Mouse (Mus musculus) midbrain, embryonic 15.5 days (tissue): ENCODE results near the gene Lcp2. TPM values are rescaled to one million over a fixed set of nuclear protein-coding genes. Genes with fewer than 3 reads are reported as not detected.

Experiments
- ATAC-seq: fragments of 200-750 bp; cut with Nextera tagmentation; replicated peaks from 2 replicates; pipeline ENCODE4 v1.8.0; 2017; ENCODE audit warnings: moderate TSS enrichment
- H3K27ac ChIP-seq: fragments of 300-500 bp; sonication (generic); 2 replicates; pipeline ENCODE4 v1.5.1; 2015; ENCODE audit warnings: mild to moderate bottlenecking, inconsistent platforms
- H3K27me3 ChIP-seq: fragments of 300-500 bp; sonication (generic); replicated peaks from 2 replicates; pipeline ENCODE4 v1.6.1; 2015; ENCODE audit warnings: inconsistent platforms
- H3K36me3 ChIP-seq: fragments of 300-500 bp; sonication (generic); replicated peaks from 2 replicates; pipeline ENCODE4 v1.6.1; 2015; ENCODE audit warnings: inconsistent platforms
- H3K4me1 ChIP-seq: fragments of 300-500 bp; sonication (generic); 2 replicates; pipeline ENCODE4 v1.6.1; 2015; ENCODE audit warnings: inconsistent platforms
- H3K4me2 ChIP-seq: fragments of 300-500 bp; sonication (generic); 2 replicates; pipeline ENCODE4 v1.6.1; 2015; ENCODE audit warnings: inconsistent platforms, mild to moderate bottlenecking, moderate library complexity
- H3K4me3 ChIP-seq: fragments of 300-500 bp; sonication (generic); 2 replicates; pipeline ENCODE4 v1.5.1; 2015; ENCODE audit warnings: mild to moderate bottlenecking, inconsistent platforms
- H3K9ac ChIP-seq: fragments of 300-500 bp; sonication (generic); 2 replicates; pipeline ENCODE4 v1.6.1; 2015; ENCODE audit warnings: mild to moderate bottlenecking, inconsistent platforms
- H3K9me3 ChIP-seq: fragments of 300-500 bp; sonication (generic); 2 replicates; pipeline ENCODE4 v1.6.1; 2016; ENCODE audit warnings: inconsistent platforms
- WGBS: fragments of 180-500 bp; shearing (Covaris S2); methylation state at CpG from one replicate; pipeline ENCODE4 v1.1.7; 2015; ENCODE audit warnings: mixed read lengths; 5-methylcytosine and 5-hydroxymethylcytosine counted together
- polyA plus RNA-seq: library from polyadenylated mRNA; unstranded; fragments of >200 nt; fragmentation: Nextera tagmentation; extraction: Ambion mirVana; gene quantifications from 2 replicates; pipeline ENCODE4 v1.2.1, GENCODE M21; 2015

Gene Lcp2
- polyA plus RNA-seq, 1 experiment from 2014 or later, result 4.0 TPM

DNA sequence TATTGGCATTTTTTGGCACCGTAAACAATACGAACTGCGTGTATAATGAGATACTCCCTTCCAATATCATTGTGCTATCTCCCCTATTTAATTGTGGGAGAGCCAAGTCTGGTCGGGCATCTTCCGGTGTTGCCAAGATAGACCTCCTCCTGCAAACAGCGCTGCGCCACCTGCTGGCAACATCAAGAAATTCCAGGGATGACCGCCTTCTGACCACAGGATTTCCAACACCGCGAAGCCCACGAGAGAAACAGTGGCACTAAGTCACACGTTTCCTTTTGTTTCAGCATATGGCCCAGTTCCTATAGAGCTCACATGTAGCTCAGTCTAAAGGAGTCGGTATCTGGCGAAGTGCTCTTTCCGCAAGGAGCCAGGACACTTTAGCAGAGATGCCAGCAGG is 27.1 kb downstream of the Lcp2 start:
- Histone ChIP-seq H3K27me3 (0 out of 2 replicates have a peak, but pooled peaks cover 5% of the 10 kb centered on the region), H3K27ac (no peak overlapping the region), H3K36me3 (no peaks in the 10 kb centered on the region), H3K9ac (no peak overlapping the region), H3K4me1 (no peaks in the 10 kb centered on the region; the same call in 1 of the 2 replicates), H3K4me2 (peak overlapping the region; percentile 29; the same call in 1 of the 2 replicates), H3K4me3 (no peak overlapping the region), H3K9me3 (no peaks in the 10 kb centered on the region)
- ATAC-seq, result 0 out of 2 replicates have a peak, but pooled peaks have one; percentile 33
- 12% methylated on average over 15 of the region's 15 CpGs for WGBS

DNA sequence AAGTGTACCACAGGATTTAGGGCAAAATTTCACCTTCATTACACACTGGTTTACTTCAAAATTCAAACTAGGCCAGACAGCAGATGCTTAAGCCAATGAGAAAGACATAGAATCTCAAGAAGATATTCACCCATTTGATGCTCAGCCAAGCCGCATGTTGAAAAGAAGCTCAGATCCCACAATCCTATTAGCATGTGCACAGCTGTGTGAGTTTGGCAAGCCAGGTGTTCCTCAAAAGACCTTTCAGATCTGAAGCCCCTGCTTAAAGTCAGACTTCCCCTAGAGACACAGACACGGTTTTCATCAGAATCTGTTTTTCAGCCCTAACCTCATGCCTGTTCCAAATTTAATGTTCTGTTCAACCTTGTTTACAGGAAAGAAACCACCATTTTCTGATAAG is 31.1 kb downstream of the Lcp2 start:
- H3K27me3 ChIP-seq, result no peaks in the 10 kb centered on the region
- 78% methylated on average over 2 of the region's 2 CpGs for WGBS
- H3K9ac ChIP-seq, result no peak overlapping the region
- H3K9me3 ChIP-seq, result no peaks in the 10 kb centered on the region
- no peak overlapping the region for H3K4me2 ChIP-seq
- no peak overlapping the region for H3K4me3 ChIP-seq
- ATAC-seq, result no peak
- peaks cover 8% of the 10 kb centered on the region; the same call in 1 of the 2 replicates for H3K4me1 ChIP-seq
- H3K27ac ChIP-seq, result no peak overlapping the region
- H3K36me3 ChIP-seq, result no peaks in the 10 kb centered on the region

DNA sequence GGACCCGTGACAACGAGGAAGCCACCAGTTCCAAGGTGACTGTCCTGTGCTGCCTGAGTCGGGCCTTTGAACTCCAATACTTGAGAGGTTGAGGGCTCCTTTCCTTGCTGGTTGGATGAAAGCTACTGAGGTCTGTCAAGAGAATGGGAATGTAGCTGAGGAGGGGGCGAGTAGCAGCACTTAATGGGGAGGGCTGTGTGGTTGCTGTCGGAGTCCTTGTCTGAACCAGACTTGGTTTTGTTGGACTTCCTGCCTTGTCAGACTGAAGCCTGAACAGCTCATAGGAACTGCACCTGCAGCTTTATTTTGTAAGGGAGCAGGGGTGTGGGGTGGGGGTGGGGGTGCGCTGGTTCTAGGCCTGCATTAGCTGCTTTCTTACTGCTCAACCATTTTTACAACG is 31.9 kb downstream of the Lcp2 start:
- ATAC-seq, result no peak
- H3K4me2 ChIP-seq, result no peak overlapping the region
- WGBS, result 86% methylated on average over 7 of the region's 7 CpGs
- no peak overlapping the region for H3K9ac ChIP-seq
- no peaks in the 10 kb centered on the region for H3K36me3 ChIP-seq
- no peaks in the 10 kb centered on the region for H3K27me3 ChIP-seq
- peaks cover 8% of the 10 kb centered on the region; the same call in 1 of the 2 replicates for H3K4me1 ChIP-seq
- H3K27ac ChIP-seq, result no peak overlapping the region
- H3K4me3 ChIP-seq, result no peak overlapping the region
- H3K9me3 ChIP-seq, result no peaks in the 10 kb centered on the region

DNA sequence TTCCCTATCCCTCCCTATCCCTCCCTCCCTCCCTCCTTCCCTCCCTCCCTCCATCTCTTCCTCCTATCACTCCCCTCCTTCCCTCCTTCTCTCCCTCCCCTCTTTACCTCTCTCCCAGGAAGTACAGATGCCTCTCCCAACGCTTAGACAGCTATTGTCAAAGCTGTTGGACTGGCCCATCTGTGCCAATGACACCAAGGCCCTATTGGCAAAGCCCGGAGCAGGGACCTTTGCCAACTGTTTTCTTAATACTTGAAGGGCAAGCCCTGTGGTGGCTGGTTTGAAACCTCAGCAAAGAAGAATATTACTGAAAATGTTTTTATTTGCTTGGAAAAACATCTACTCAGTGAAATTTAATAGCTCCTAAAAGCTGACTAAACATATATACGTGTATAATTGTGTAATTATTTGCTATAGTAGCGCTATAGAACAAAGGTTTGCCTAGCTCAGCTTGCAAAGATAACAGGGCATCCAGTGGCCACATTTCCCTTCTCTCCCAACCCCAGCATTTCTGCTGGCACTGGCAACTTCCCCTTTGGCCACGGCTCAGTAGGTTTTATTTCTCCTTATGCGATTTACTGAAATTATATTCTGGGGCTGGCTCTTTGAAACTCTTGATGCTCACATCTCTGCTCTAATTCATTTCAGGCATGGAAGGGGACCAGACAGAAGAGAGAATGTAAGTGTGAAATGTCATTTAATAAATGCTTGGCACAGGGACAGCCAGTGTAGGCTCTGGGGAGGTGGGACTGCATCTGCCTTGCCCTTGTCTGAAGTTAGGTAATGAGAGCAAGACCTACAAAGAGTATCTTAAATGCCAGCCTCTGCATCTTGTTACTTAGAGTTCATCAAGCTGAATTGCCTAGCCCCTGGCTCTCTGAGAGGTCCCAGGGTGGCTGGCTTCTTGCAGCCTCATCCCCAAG is 33.1 kb downstream of the Lcp2 start:
- no peaks in the 10 kb centered on the region for H3K27me3 ChIP-seq
- H3K27ac ChIP-seq, result peak overlapping the region; percentile 45; the same call in 1 of the 2 replicates
- no peak for ATAC-seq
- 66% methylated on average over 6 of the region's 6 CpGs for WGBS
- no peaks in the 10 kb centered on the region for H3K36me3 ChIP-seq
- H3K4me2 ChIP-seq, result no peak overlapping the region
- no peak overlapping the region for H3K9ac ChIP-seq
- H3K4me1 ChIP-seq, result peaks cover 8% of the 10 kb centered on the region; the same call in 1 of the 2 replicates
- H3K4me3 ChIP-seq, result no peak overlapping the region
- H3K9me3 ChIP-seq, result no peaks in the 10 kb centered on the region

DNA sequence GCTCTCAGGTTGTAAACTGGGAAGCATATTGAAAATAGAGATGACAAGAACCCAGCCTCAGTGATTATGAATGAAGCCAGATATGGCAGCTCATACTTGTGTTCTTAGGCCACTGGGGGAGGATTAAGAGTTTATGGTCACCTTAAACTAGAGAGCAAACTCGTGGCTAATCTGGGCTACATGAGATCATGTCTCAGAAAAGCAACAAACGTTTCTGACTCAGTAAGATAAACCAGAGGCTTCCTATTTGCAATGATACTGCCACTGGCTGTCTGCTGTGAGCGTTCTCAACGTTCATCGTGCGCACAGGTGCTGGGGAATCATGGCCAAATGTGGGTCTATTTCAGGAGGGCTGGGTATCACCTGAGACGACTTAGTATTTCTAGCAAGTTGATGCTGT is 37.1 kb downstream of the Lcp2 start:
- Histone ChIP-seq H3K4me3 (no peak overlapping the region), H3K9me3 (no peaks in the 10 kb centered on the region), H3K36me3 (no peaks in the 10 kb centered on the region), H3K4me1 (peaks cover 8% of the 10 kb centered on the region; the same call in 1 of the 2 replicates), H3K9ac (no peak overlapping the region), H3K4me2 (no peak overlapping the region), H3K27me3 (no peaks in the 10 kb centered on the region), H3K27ac (no peak overlapping the region)
- 85% methylated on average over 7 of the region's 7 CpGs for WGBS
- ATAC-seq, result no peak

DNA sequence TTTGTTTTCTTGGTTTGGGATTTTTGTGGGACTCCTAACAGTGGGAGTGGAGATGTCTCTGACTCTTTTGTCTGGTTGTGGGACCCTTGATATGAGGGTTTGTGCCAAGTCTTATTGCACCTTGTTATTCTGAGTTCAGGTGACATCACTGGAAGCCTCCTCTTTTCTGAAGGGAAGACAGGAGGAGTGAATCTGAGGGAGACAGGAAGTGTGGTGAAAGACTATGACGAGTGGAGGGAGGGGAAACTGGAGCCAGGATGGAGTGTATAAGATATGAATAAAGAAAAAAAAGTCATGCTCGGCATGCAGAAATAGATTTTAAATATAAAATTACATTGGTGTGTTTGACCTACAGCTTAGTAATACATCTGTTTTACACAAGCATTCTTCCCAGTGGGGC is 37.9 kb downstream of the Lcp2 start:
- Histone ChIP-seq H3K4me1 (peaks cover 8% of the 10 kb centered on the region; the same call in 1 of the 2 replicates), H3K9ac (no peak overlapping the region), H3K27me3 (no peaks in the 10 kb centered on the region), H3K27ac (no peak overlapping the region), H3K9me3 (no peaks in the 10 kb centered on the region), H3K36me3 (no peaks in the 10 kb centered on the region), H3K4me3 (no peak overlapping the region), H3K4me2 (no peak overlapping the region)
- ATAC-seq, result no peak
- WGBS, result 69% methylated on average over 2 of the region's 2 CpGs

GRCm38 (mm10) chr11:34086164-34086751 is 39.5 kb downstream of the Lcp2 start:
- H3K27me3 ChIP-seq, result no peaks in the 10 kb centered on the region
- no peaks in the 10 kb centered on the region for H3K4me1 ChIP-seq
- no peak overlapping the region for H3K9ac ChIP-seq
- no peak overlapping the region for H3K4me2 ChIP-seq
- WGBS, result 85% methylated on average over 8 of the region's 8 CpGs
- no peaks in the 10 kb centered on the region for H3K9me3 ChIP-seq
- H3K36me3 ChIP-seq, result no peaks in the 10 kb centered on the region
- ATAC-seq, result no peak
- H3K4me3 ChIP-seq, result no peak overlapping the region
- no peak overlapping the region for H3K27ac ChIP-seq

- ATAC-seq, result no peak
- Histone ChIP-seq H3K36me3 (no peaks in the 10 kb centered on the region), H3K27me3 (no peaks in the 10 kb centered on the region), H3K4me2 (no peak overlapping the region), H3K4me1 (no peaks in the 10 kb centered on the region), H3K9ac (no peak overlapping the region), H3K4me3 (no peak overlapping the region), H3K27ac (no peak overlapping the region), H3K9me3 (no peaks in the 10 kb centered on the region)
- 80% methylated on average over 3 of the region's 3 CpGs for WGBS
Observed at GRCm38 (mm10) chr11:34087064-34087463, 40.3 kb downstream of the Lcp2 start.

GRCm38 (mm10) chr11:34098422-34098821 is 51.7 kb downstream of the Lcp2 start, which contains the start of gene 4930469K13Rik:
4930469K13Rik (minus strand) TSS chr11:34098554.
- WGBS, result 90% methylated on average over 10 of the region's 10 CpGs
- H3K27me3 ChIP-seq, result no peaks in the 10 kb centered on the region
- no peaks in the 10 kb centered on the region for H3K36me3 ChIP-seq
- H3K9me3 ChIP-seq, result no peaks in the 10 kb centered on the region
- H3K9ac ChIP-seq, result no peak within 1 kb of the TSS
- no peak within 1 kb of the TSS for H3K27ac ChIP-seq
- ATAC-seq, result no peak
- H3K4me2 ChIP-seq, result no peak within 1 kb of the TSS
- H3K4me1 ChIP-seq, result no peaks in the 10 kb centered on the region
- H3K4me3 ChIP-seq, result no peak within 1 kb of the TSS

GRCm38 (mm10) chr11:34101827-34102226 is 55.1 kb downstream of the Lcp2 start:
- Histone ChIP-seq H3K9ac (no peak overlapping the region), H3K9me3 (no peaks in the 10 kb centered on the region), H3K4me3 (no peak overlapping the region), H3K36me3 (no peaks in the 10 kb centered on the region), H3K27ac (no peak overlapping the region), H3K4me2 (no peak overlapping the region), H3K27me3 (no peaks in the 10 kb centered on the region), H3K4me1 (no peaks in the 10 kb centered on the region)
- ATAC-seq, result no peak
- WGBS, result 87% methylated on average over 4 of the region's 4 CpGs

DNA sequence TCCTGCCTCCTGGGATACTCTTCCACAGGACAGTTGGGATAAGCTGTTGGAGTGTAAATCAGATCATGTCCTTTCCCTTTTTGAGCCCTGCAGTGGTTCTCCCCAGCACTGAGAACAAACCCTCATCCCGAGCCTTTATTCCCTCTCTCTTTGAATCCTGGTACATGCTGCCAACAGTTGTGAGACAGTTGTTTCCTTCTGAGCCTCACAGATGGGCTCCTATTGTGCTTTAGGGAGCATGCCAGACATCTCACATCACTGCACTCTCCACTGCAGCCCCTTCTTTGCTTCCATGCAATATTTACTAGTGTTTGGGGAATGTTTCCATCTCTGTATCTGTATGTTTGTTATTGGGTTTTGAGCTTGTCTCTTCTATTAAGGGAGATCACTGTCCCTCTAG is 58.2 kb downstream of the Lcp2 start:
- no peaks in the 10 kb centered on the region for H3K9me3 ChIP-seq
- H3K27me3 ChIP-seq, result no peaks in the 10 kb centered on the region
- no peak overlapping the region for H3K27ac ChIP-seq
- 24% methylated on average over 1 of the region's 1 CpGs for WGBS
- no peak overlapping the region for H3K4me3 ChIP-seq
- H3K4me2 ChIP-seq, result no peak overlapping the region
- ATAC-seq, result no peak
- H3K36me3 ChIP-seq, result no peaks in the 10 kb centered on the region
- no peak overlapping the region for H3K9ac ChIP-seq
- H3K4me1 ChIP-seq, result no peaks in the 10 kb centered on the region

- ATAC-seq, result no peak
- no peaks in the 10 kb centered on the region for H3K9me3 ChIP-seq
- WGBS, result 84% methylated on average over 1 of the region's 1 CpGs
- no peak overlapping the region for H3K27ac ChIP-seq
- H3K4me3 ChIP-seq, result no peak overlapping the region
- no peak overlapping the region for H3K4me2 ChIP-seq
- H3K27me3 ChIP-seq, result no peaks in the 10 kb centered on the region
- no peak overlapping the region for H3K9ac ChIP-seq
- no peaks in the 10 kb centered on the region for H3K36me3 ChIP-seq
- peaks cover 17% of the 10 kb centered on the region; the same call in 1 of the 2 replicates for H3K4me1 ChIP-seq
Observed at GRCm38 (mm10) chr11:34109260-34109659, 62.5 kb downstream of the Lcp2 start.
